Mouse (Mus musculus) midbrain, embryonic 15.5 days (tissue): ENCODE measurements at regions not wholly inside any gene's neighbourhood (a gene's known extent, or its start where the extent isn't known, plus 50 kb on each side); places are given as distances from the start of the nearest gene placed in this dataset.

Experiments
- ATAC-seq: fragments of 200-750 bp; cut with Nextera tagmentation; replicated peaks from 2 replicates; pipeline ENCODE4 v1.8.0; 2017; ENCODE audit warnings: moderate TSS enrichment
- H3K27ac ChIP-seq: fragments of 300-500 bp; sonication (generic); 2 replicates; pipeline ENCODE4 v1.5.1; 2015; ENCODE audit warnings: mild to moderate bottlenecking, inconsistent platforms
- H3K27me3 ChIP-seq: fragments of 300-500 bp; sonication (generic); replicated peaks from 2 replicates; pipeline ENCODE4 v1.6.1; 2015; ENCODE audit warnings: inconsistent platforms
- H3K36me3 ChIP-seq: fragments of 300-500 bp; sonication (generic); replicated peaks from 2 replicates; pipeline ENCODE4 v1.6.1; 2015; ENCODE audit warnings: inconsistent platforms
- H3K4me1 ChIP-seq: fragments of 300-500 bp; sonication (generic); 2 replicates; pipeline ENCODE4 v1.6.1; 2015; ENCODE audit warnings: inconsistent platforms
- H3K4me2 ChIP-seq: fragments of 300-500 bp; sonication (generic); 2 replicates; pipeline ENCODE4 v1.6.1; 2015; ENCODE audit warnings: inconsistent platforms, mild to moderate bottlenecking, moderate library complexity
- H3K4me3 ChIP-seq: fragments of 300-500 bp; sonication (generic); 2 replicates; pipeline ENCODE4 v1.5.1; 2015; ENCODE audit warnings: mild to moderate bottlenecking, inconsistent platforms
- H3K9ac ChIP-seq: fragments of 300-500 bp; sonication (generic); 2 replicates; pipeline ENCODE4 v1.6.1; 2015; ENCODE audit warnings: mild to moderate bottlenecking, inconsistent platforms
- H3K9me3 ChIP-seq: fragments of 300-500 bp; sonication (generic); 2 replicates; pipeline ENCODE4 v1.6.1; 2016; ENCODE audit warnings: inconsistent platforms
- WGBS: fragments of 180-500 bp; shearing (Covaris S2); methylation state at CpG from one replicate; pipeline ENCODE4 v1.1.7; 2015; ENCODE audit warnings: mixed read lengths; 5-methylcytosine and 5-hydroxymethylcytosine counted together

DNA sequence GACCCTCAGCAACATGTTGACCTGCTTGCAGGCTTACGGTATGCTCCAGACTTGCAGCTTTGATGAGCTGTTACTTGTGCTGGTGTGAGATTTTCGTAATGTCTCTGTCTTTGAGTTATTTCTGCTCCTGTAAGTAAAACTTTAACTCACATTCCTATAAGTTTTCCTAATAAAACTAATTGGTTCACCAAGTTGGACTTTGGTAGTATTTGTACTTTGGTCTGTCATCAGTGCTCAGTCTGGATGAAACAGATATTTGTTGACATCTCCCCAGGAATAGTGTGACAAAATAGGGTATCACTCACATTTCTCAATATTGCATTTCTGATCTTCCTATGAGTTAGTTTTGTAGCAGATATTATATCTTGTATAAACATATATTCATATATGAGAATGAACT lies 313.3 kb downstream of the Zfp619 start:
- no peak for ATAC-seq
- no peak overlapping the region for H3K9ac ChIP-seq
- H3K27me3 ChIP-seq, result no peaks in the 10 kb centered on the region
- H3K4me1 ChIP-seq, result no peaks in the 10 kb centered on the region
- H3K9me3 ChIP-seq, result no peaks in the 10 kb centered on the region
- WGBS, result 80% methylated on average over 2 of the region's 2 CpGs
- H3K4me3 ChIP-seq, result no peak overlapping the region
- H3K4me2 ChIP-seq, result no peak overlapping the region
- H3K36me3 ChIP-seq, result no peaks in the 10 kb centered on the region
- H3K27ac ChIP-seq, result no peak overlapping the region

GRCm38 (mm10) chr7:39841988-39842387 lies 324.4 kb downstream of the Zfp619 start:
- no peak for ATAC-seq
- no peaks in the 10 kb centered on the region for H3K9me3 ChIP-seq

DNA sequence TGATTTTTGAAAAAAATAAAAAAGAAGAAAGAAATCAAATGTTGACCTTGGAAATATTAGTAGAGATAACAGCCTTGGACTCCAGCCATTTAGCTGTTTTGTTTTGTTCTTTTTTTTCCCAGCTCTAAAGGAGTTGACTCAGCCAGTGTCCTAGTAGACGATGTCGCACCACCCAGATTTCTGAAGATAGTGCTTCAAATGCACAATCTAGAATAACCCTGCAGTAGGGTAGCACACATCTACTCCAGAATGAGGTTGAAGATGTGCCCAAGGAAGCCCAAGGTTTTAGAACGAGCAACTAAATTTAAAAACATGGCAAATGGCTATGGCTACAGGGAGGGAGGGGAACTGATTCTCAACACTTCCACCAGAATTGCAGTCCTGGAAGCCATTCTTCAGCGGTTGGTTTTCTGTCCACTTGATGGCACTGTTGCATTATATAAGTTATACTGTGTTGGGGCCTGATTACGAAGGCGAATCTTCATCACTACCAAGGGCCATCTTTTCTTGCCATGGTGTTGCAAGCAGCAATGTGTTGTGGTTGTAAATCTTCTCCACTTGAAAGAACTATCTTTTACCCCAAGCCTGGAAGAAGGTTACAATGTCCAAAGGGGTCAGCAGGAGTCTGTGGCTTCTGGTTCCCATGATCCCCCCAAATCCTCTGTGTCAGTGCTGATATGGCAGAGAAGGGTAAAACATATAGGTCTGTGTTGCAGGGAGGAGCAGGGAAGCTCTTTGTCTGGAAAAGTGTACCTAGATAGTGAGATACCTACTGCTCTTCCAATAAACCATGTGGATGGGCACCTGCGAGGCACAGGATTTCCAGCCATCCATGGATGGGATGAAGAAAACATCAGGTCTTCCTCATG lies 330.6 kb downstream of the Zfp619 start:
- Histone ChIP-seq H3K4me3 (no peak overlapping the region), H3K36me3 (no peaks in the 10 kb centered on the region), H3K27me3 (no peaks in the 10 kb centered on the region), H3K4me1 (peaks cover 3% of the 10 kb centered on the region; the same call in 1 of the 2 replicates), H3K4me2 (no peak overlapping the region), H3K9me3 (no peaks in the 10 kb centered on the region), H3K9ac (no peak overlapping the region), H3K27ac (no peak overlapping the region)
- WGBS, result 45% methylated on average over 7 of the region's 7 CpGs
- ATAC-seq, result peak; percentile 96

More at GRCm38 (mm10) chr7:39841988-39842387, 324.4 kb downstream of the Zfp619 start:
- no peak overlapping the region for H3K9ac ChIP-seq
- H3K36me3 ChIP-seq, result no peaks in the 10 kb centered on the region
- H3K27me3 ChIP-seq, result no peaks in the 10 kb centered on the region
- no peak overlapping the region for H3K4me2 ChIP-seq
- 85% methylated on average over 3 of the region's 3 CpGs for WGBS
- H3K4me3 ChIP-seq, result no peak overlapping the region
- no peaks in the 10 kb centered on the region for H3K4me1 ChIP-seq
- H3K27ac ChIP-seq, result no peak overlapping the region

GRCm38 (mm10) chr7:39857301-39857700 lies 339.7 kb downstream of the Zfp619 start:
- H3K27me3 ChIP-seq, result no peaks in the 10 kb centered on the region
- H3K36me3 ChIP-seq, result no peaks in the 10 kb centered on the region
- no peak overlapping the region for H3K4me3 ChIP-seq
- no peaks in the 10 kb centered on the region for H3K4me1 ChIP-seq
- H3K9ac ChIP-seq, result no peak overlapping the region
- 95% methylated on average over 2 of the region's 2 CpGs for WGBS
- no peak for ATAC-seq
- H3K4me2 ChIP-seq, result no peak overlapping the region
- H3K27ac ChIP-seq, result no peak overlapping the region
- H3K9me3 ChIP-seq, result no peaks in the 10 kb centered on the region

DNA sequence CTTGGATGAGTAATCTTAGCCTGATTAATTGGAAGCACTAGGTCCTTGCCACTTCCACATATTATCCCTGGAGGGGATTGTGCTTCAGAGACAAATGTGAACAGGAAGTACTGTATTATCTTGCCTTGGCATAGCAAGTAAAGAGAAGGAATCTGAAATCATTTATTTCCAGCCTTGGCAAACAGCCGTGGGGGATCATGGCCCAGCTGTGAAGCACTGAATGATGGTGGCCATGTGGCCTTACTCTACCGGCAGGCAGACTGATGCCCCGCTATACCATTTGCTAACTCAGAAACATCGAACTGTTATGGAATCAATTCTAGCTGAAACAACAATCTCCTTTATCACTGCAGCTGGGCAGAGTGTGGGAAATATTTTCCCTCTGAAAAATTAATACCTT lies 345.3 kb downstream of the Zfp619 start:
- no peak overlapping the region for H3K27ac ChIP-seq
- no peaks in the 10 kb centered on the region for H3K9me3 ChIP-seq
- no peaks in the 10 kb centered on the region for H3K27me3 ChIP-seq
- H3K4me1 ChIP-seq, result no peaks in the 10 kb centered on the region; the same call in 1 of the 2 replicates
- ATAC-seq, result no peak
- no peaks in the 10 kb centered on the region for H3K36me3 ChIP-seq
- 85% methylated on average over 4 of the region's 4 CpGs for WGBS
- H3K9ac ChIP-seq, result no peak overlapping the region
- no peak overlapping the region for H3K4me3 ChIP-seq
- no peak overlapping the region for H3K4me2 ChIP-seq

DNA sequence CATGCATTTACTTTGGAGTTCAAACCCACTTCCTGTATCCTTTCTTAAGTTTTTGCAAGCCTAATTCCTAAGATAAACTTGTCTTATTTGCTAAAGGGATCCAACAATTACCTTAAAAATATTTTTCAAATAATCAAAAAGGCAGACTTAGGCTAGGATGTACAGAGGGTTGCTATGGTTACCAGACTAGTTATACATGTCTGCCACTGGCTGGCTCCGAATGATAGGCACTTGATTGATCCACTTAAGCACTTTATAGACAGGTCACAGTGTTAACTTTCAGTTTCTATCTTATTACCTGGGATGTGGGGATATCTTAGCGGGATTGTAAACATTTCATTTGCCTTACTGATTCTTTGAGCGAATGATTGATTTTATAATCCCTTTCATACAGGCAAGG lies 346.6 kb downstream of the Zfp619 start:
- ATAC-seq, result peak; percentile 79
- Histone ChIP-seq H3K36me3 (no peaks in the 10 kb centered on the region), H3K27me3 (no peaks in the 10 kb centered on the region), H3K9ac (no peak overlapping the region), H3K27ac (no peak overlapping the region), H3K4me1 (no peaks in the 10 kb centered on the region; the same call in 1 of the 2 replicates), H3K4me3 (no peak overlapping the region), H3K4me2 (no peak overlapping the region), H3K9me3 (no peaks in the 10 kb centered on the region)
- WGBS, result 55% methylated on average over 3 of the region's 3 CpGs

- no peaks in the 10 kb centered on the region; the same call in 1 of the 2 replicates for H3K4me1 ChIP-seq
These were observed 347.2 kb downstream of the Zfp619 start for GRCm38 (mm10) chr7:39864781-39865180.

GRCm38 (mm10) chr7:39866674-39867428 lies 349.3 kb downstream of the Zfp619 start:
- Histone ChIP-seq H3K9ac (no peak overlapping the region), H3K27me3 (no peaks in the 10 kb centered on the region), H3K4me1 (no peaks in the 10 kb centered on the region; the same call in 1 of the 2 replicates), H3K9me3 (no peaks in the 10 kb centered on the region), H3K27ac (no peak overlapping the region), H3K4me2 (no peak overlapping the region), H3K36me3 (no peaks in the 10 kb centered on the region), H3K4me3 (no peak overlapping the region)
- no peak for ATAC-seq
- WGBS, result 55% methylated on average over 6 of the region's 6 CpGs

More at GRCm38 (mm10) chr7:39864781-39865180, 347.2 kb downstream of the Zfp619 start:
- no peak for ATAC-seq
- no peak overlapping the region for H3K4me3 ChIP-seq
- no peaks in the 10 kb centered on the region for H3K27me3 ChIP-seq
- no peaks in the 10 kb centered on the region for H3K36me3 ChIP-seq
- WGBS, result 80% methylated on average over 3 of the region's 3 CpGs
- no peak overlapping the region for H3K27ac ChIP-seq
- no peaks in the 10 kb centered on the region for H3K9me3 ChIP-seq
- no peak overlapping the region for H3K9ac ChIP-seq
- no peak overlapping the region for H3K4me2 ChIP-seq

DNA sequence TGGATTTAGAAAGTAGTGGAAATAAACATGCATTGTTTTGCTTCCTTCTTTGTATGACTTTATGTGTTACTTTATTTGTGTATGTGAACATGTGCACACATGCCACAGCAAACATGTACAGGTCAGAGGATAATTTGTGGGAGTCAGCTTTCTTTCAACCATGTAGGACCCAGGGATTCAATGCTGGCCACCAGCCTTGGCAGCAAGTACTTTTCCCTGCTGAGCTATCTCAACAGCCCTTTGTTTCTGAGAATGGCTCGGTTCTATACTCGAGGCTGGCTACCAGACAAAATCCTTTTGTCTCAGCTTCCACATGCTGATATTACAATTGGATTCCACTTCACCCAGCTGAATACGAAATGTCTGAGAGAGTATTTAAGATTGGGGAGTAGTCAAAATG lies 349.9 kb downstream of the Zfp619 start:
- H3K4me2 ChIP-seq, result no peak overlapping the region
- no peak overlapping the region for H3K4me3 ChIP-seq
- no peaks in the 10 kb centered on the region for H3K36me3 ChIP-seq
- ATAC-seq, result 0 out of 2 replicates have a peak, but pooled peaks have one; percentile 7
- WGBS, result 7% methylated on average over 3 of the region's 3 CpGs
- H3K27ac ChIP-seq, result no peak overlapping the region
- H3K4me1 ChIP-seq, result no peaks in the 10 kb centered on the region; the same call in 1 of the 2 replicates
- no peaks in the 10 kb centered on the region for H3K9me3 ChIP-seq
- H3K27me3 ChIP-seq, result no peaks in the 10 kb centered on the region
- no peak overlapping the region for H3K9ac ChIP-seq

DNA sequence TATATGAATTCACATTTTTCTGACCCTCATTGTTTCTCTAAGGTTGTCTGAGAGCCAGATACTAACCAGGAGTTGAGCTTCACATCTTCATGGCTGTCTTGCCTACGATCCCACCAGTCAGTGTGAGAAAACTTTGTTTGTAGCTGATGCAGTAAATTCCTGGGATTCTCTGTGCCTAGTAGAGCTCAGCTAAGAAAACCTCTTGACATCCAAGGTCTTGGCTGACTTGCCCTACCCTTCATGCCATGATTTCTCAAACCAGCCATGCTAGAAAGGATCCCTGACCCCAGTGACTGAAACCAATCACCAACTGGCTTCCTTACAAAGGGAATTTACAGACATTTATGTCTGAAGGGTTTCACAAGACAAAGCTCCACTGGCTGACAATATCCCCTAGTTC lies 364.5 kb downstream of the Zfp619 start:
- no peak overlapping the region for H3K4me3 ChIP-seq
- H3K27me3 ChIP-seq, result no peaks in the 10 kb centered on the region
- no peaks in the 10 kb centered on the region for H3K4me1 ChIP-seq
- WGBS, result 85% methylated on average over 1 of the region's 1 CpGs
- ATAC-seq, result no peak
- H3K27ac ChIP-seq, result no peak overlapping the region
- no peak overlapping the region for H3K4me2 ChIP-seq
- no peaks in the 10 kb centered on the region for H3K9me3 ChIP-seq
- no peaks in the 10 kb centered on the region for H3K36me3 ChIP-seq
- H3K9ac ChIP-seq, result no peak overlapping the region

- no peak overlapping the region for H3K4me2 ChIP-seq
- H3K9ac ChIP-seq, result no peak overlapping the region
- H3K4me3 ChIP-seq, result no peak overlapping the region
- H3K4me1 ChIP-seq, result 0 out of 2 replicates have a peak, but pooled peaks cover 2% of the 10 kb centered on the region
- H3K27ac ChIP-seq, result no peak overlapping the region
- peak; percentile 71 for ATAC-seq
- H3K9me3 ChIP-seq, result no peaks in the 10 kb centered on the region
- no peaks in the 10 kb centered on the region for H3K36me3 ChIP-seq
- WGBS, result 36% methylated on average over 7 of the region's 7 CpGs
- no peaks in the 10 kb centered on the region for H3K27me3 ChIP-seq
These were observed 376.8 kb downstream of the Zfp619 start for GRCm38 (mm10) chr7:39894208-39894896.

- no peak overlapping the region for H3K4me2 ChIP-seq
- ATAC-seq, result no peak
- no peak overlapping the region for H3K4me3 ChIP-seq
- no peaks in the 10 kb centered on the region for H3K9me3 ChIP-seq
- H3K4me1 ChIP-seq, result 0 out of 2 replicates have a peak, but pooled peaks cover 2% of the 10 kb centered on the region
- H3K27ac ChIP-seq, result no peak overlapping the region
- no peaks in the 10 kb centered on the region for H3K27me3 ChIP-seq
- 79% methylated on average over 2 of the region's 2 CpGs for WGBS
- no peaks in the 10 kb centered on the region for H3K36me3 ChIP-seq
- H3K9ac ChIP-seq, result no peak overlapping the region
These were observed 379.4 kb downstream of the Zfp619 start for GRCm38 (mm10) chr7:39896918-39897317.
